Mouse (Mus musculus): ENCODE data around the gene Insyn1. TPM values are rescaled to one million over a fixed set of nuclear protein-coding genes. Genes with fewer than 3 reads are reported as not detected.

The Insyn1 gene
- polyA plus RNA-seq, 1 experiment = 1.1 TPM

DNA sequence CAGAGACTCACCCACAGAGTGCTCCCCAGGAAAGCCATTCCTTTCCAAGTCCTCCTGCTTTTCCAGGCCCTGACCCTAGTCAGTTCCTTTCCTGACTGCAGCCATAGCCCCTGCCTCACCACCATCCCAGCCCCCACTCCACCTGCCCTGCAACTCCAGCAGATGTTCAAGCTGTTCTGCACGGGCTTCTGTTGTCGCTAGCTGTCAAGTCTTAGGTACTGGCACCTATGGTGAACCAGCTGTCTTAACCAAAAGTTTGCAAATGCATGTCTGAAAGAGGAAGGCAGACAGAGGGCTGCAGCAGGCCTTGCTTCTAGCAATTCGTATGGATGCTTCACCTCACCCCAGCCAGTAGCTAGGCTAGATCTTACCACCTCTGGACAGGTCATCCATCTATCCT lies 45.3 kb upstream of the Insyn1 start:
- Histone ChIP-seq H3K27me3 (ENCODE audit: control insufficient read depth, insufficient read depth, low read length) (no peaks in the 10 kb centered on the region), H3K36me3 (ENCODE audit: control insufficient read depth, insufficient read depth, low read length) (no peaks in the 10 kb centered on the region), H3K4me3 (ENCODE audit: low read depth, low read length) (no peak overlapping the region), H3K4me1 (ENCODE audit: control insufficient read depth, insufficient read depth, insufficient read length, low read length) (no peaks in the 10 kb centered on the region), H3K27ac (ENCODE audit: insufficient read depth, low read depth, low read length) (no peak overlapping the region)
- WGBS = 87% methylated on average over 3 of the region's 3 CpGs
- no peak for TF ChIP-seq POLR2A (IDR thresholded peaks at IDR 0.05; ENCODE audit: low read depth, low read length)
- no peak for TF ChIP-seq CTCF (IDR thresholded peaks at IDR 0.05; ENCODE audit: extremely low read depth, insufficient read length, insufficient replicate concordance, low read depth, low read length)

GRCm38 (mm10) chr9:58446829-58447228 lies 41.6 kb upstream of the Insyn1 start:
- WGBS = 67% methylated on average over 4 of the region's 4 CpGs
- TF ChIP-seq POLR2A (IDR thresholded peaks at IDR 0.05; ENCODE audit: low read depth, low read length) (no peak), CTCF (IDR thresholded peaks at IDR 0.05; ENCODE audit: extremely low read depth, insufficient read length, insufficient replicate concordance, low read depth, low read length) (no peak)

GRCm38 (mm10) chr9:58447997-58448595 lies 40.3 kb upstream of the Insyn1 start:
- no peaks in the 10 kb centered on the region for H3K4me1 ChIP-seq (ENCODE audit: control insufficient read depth, insufficient read depth, insufficient read length, low read length)
- no peak overlapping the region for H3K4me3 ChIP-seq (ENCODE audit: low read depth, low read length)
- no peak for TF ChIP-seq POLR2A (IDR thresholded peaks at IDR 0.05; ENCODE audit: low read depth, low read length)
- TF ChIP-seq CTCF (IDR thresholded peaks at IDR 0.05; ENCODE audit: extremely low read depth, insufficient read length, insufficient replicate concordance, low read depth, low read length) = no peak
- no peak overlapping the region for H3K27ac ChIP-seq (ENCODE audit: insufficient read depth, low read depth, low read length)
- 39% methylated on average over 12 of the region's 12 CpGs for WGBS
- H3K36me3 ChIP-seq (ENCODE audit: control insufficient read depth, insufficient read depth, low read length) = no peaks in the 10 kb centered on the region
- H3K27me3 ChIP-seq (ENCODE audit: control insufficient read depth, insufficient read depth, low read length) = no peaks in the 10 kb centered on the region

More at GRCm38 (mm10) chr9:58446829-58447228, 41.6 kb upstream of the Insyn1 start:
- Histone ChIP-seq H3K4me3 (ENCODE audit: low read depth, low read length) (no peak overlapping the region), H3K4me1 (ENCODE audit: control insufficient read depth, insufficient read depth, insufficient read length, low read length) (no peaks in the 10 kb centered on the region), H3K27ac (ENCODE audit: insufficient read depth, low read depth, low read length) (no peak overlapping the region), H3K27me3 (ENCODE audit: control insufficient read depth, insufficient read depth, low read length) (no peaks in the 10 kb centered on the region), H3K36me3 (ENCODE audit: control insufficient read depth, insufficient read depth, low read length) (no peaks in the 10 kb centered on the region)

DNA sequence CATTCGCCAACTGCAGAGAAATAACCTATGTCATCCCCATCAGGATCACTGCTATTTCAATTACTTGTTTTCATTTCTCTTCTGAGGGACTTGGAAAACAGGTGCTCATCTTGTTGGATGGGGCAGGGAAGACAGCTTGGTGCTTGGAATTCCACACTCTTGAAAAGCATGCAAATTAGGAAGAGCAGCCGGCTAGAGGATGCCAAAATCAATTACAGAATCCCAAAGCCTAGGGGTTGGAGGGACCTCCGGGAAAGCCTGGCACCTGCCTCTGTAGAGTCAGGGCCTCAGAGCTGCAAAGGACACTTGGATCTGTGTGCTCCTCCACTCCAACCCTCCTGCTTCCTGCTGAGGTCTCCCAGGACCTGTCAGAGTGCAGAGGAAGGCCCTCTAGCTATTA lies 38.9 kb upstream of the Insyn1 start:
- Histone ChIP-seq H3K4me1 (ENCODE audit: control insufficient read depth, insufficient read depth, insufficient read length, low read length) (no peaks in the 10 kb centered on the region), H3K36me3 (ENCODE audit: control insufficient read depth, insufficient read depth, low read length) (no peaks in the 10 kb centered on the region), H3K27ac (ENCODE audit: insufficient read depth, low read depth, low read length) (no peak overlapping the region), H3K27me3 (ENCODE audit: control insufficient read depth, insufficient read depth, low read length) (no peaks in the 10 kb centered on the region), H3K4me3 (ENCODE audit: low read depth, low read length) (no peak overlapping the region)
- 74% methylated on average over 3 of the region's 3 CpGs for WGBS
- no peak for TF ChIP-seq CTCF (IDR thresholded peaks at IDR 0.05; ENCODE audit: extremely low read depth, insufficient read length, insufficient replicate concordance, low read depth, low read length)
- no peak for TF ChIP-seq POLR2A (IDR thresholded peaks at IDR 0.05; ENCODE audit: low read depth, low read length)

DNA sequence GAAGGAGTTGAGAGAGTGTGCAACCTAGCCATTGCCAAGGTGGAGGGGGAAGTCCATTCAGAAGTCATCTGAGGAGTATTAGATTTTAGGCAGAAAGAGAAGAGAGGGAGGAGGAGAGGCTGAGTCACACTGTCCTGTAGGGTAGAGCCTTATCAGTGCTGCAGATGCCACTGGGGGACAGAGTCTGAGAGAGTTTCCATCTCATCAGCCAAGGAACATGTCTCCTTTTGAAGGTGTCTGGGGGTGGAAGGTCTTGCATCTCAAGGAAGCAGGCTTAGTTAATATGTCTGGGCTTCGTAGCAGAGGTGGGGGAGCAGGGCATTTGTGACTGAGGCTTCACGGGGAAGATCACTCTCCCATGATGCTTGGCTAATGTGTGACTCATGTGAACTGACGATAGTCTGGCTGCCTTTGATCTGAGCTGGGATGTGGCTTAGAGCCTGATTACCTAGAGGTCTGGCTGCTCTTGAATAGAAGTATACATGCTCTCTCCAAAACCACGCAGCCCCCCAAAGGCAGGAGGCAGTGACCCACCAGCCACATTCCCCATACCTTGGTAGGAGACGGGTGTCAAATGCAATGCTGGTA lies 34.5 kb upstream of the Insyn1 start:
- 59% methylated on average over 5 of the region's 5 CpGs for WGBS
- no peaks in the 10 kb centered on the region for H3K27me3 ChIP-seq (ENCODE audit: control insufficient read depth, insufficient read depth, low read length)
- no peak overlapping the region for H3K4me3 ChIP-seq (ENCODE audit: low read depth, low read length)
- H3K27ac ChIP-seq (ENCODE audit: insufficient read depth, low read depth, low read length) = no peak overlapping the region
- no peaks in the 10 kb centered on the region for H3K36me3 ChIP-seq (ENCODE audit: control insufficient read depth, insufficient read depth, low read length)
- H3K4me1 ChIP-seq (ENCODE audit: control insufficient read depth, insufficient read depth, insufficient read length, low read length) = peaks cover 7% of the 10 kb centered on the region
- TF ChIP-seq POLR2A (IDR thresholded peaks at IDR 0.05; ENCODE audit: low read depth, low read length) (no peak), CTCF (IDR thresholded peaks at IDR 0.05; ENCODE audit: extremely low read depth, insufficient read length, insufficient replicate concordance, low read depth, low read length) (no peak)

DNA sequence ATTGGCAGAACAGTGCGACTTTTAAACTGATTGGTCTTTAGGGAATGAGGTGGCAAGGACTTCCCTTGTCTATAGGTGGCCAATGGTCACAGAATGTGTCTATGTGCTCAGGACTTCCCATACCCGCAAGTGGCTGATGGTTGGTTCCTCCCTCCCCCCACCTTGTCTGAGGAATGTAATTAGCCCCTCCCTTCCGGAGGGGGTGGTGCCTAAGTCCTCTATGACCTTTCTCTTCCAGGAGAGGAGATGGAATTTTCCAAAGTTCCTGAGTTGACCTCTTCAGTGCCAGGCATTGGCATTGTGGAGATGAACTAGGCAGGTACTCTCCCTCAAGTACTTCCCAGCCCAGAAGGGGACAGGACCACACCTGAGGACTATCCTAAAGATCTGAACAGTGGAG lies 33.5 kb upstream of the Insyn1 start:
- no peak for TF ChIP-seq POLR2A (IDR thresholded peaks at IDR 0.05; ENCODE audit: low read depth, low read length)
- TF ChIP-seq CTCF (IDR thresholded peaks at IDR 0.05; ENCODE audit: extremely low read depth, insufficient read length, insufficient replicate concordance, low read depth, low read length) = no peak
- WGBS = 38% methylated on average over 3 of the region's 3 CpGs
- Histone ChIP-seq H3K27ac (ENCODE audit: insufficient read depth, low read depth, low read length) (no peak overlapping the region), H3K27me3 (ENCODE audit: control insufficient read depth, insufficient read depth, low read length) (no peaks in the 10 kb centered on the region), H3K36me3 (ENCODE audit: control insufficient read depth, insufficient read depth, low read length) (no peaks in the 10 kb centered on the region), H3K4me3 (ENCODE audit: low read depth, low read length) (no peak overlapping the region), H3K4me1 (ENCODE audit: control insufficient read depth, insufficient read depth, insufficient read length, low read length) (peaks cover 7% of the 10 kb centered on the region)

DNA sequence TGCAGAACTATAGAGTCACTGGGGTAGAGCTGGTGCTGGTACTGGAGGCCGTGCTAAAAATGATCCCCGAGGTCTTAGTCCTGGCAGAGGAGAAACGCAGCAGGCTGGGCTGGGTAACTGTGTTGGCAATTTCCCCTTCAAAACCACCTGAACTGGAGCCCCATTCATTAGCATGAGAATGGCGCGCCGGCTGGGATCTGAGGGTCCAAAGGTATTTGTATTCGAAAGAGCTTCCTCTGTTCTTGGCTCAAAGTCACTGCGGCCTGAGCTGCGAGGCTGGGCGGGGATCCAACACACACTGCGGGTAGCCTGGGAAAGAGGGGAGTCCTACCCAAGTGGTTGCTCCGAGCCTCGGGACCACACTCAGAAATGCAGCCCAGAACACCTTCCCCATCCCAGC lies 32.6 kb upstream of the Insyn1 start:
- Histone ChIP-seq H3K4me1 (ENCODE audit: control insufficient read depth, insufficient read depth, insufficient read length, low read length) (peaks cover 7% of the 10 kb centered on the region), H3K36me3 (ENCODE audit: control insufficient read depth, insufficient read depth, low read length) (no peaks in the 10 kb centered on the region), H3K27ac (ENCODE audit: insufficient read depth, low read depth, low read length) (no peak overlapping the region), H3K4me3 (ENCODE audit: low read depth, low read length) (no peak overlapping the region), H3K27me3 (ENCODE audit: control insufficient read depth, insufficient read depth, low read length) (no peaks in the 10 kb centered on the region)
- TF ChIP-seq CTCF (IDR thresholded peaks at IDR 0.05; ENCODE audit: extremely low read depth, insufficient read length, insufficient replicate concordance, low read depth, low read length) (no peak), POLR2A (IDR thresholded peaks at IDR 0.05; ENCODE audit: low read depth, low read length) (no peak)
- WGBS = 12% methylated on average over 13 of the region's 13 CpGs

Data from small intestine, adult 2 months (tissue).